Mouse (Mus musculus) neural tube, embryonic 14.5 days (tissue): ENCODE results near the gene Ptov1. TPM values are rescaled to one million over a fixed set of nuclear protein-coding genes. Genes with fewer than 3 reads are reported as not detected.
A peak's percentile ranks its signal among the peaks of the same experiment; 100 is the strongest.

Experiments used
- ATAC-seq: fragments of 200-750 bp; cut with Nextera tagmentation; 2 replicates; pipeline ENCODE4 v1.8.0; 2017; ENCODE audit warnings: low read depth, mild to moderate bottlenecking, moderate TSS enrichment, moderate library complexity
- H3K27ac ChIP-seq: fragments of 300-500 bp; sonication (generic); 2 replicates; pipeline ENCODE4 v1.5.1; 2014; ENCODE audit warnings: low read depth, mild to moderate bottlenecking, control low read depth, low read length, moderate library complexity, mixed read lengths
- H3K27me3 ChIP-seq: fragments of 300-500 bp; sonication (generic); 2 replicates; pipeline ENCODE4 v1.6.1; 2014; ENCODE audit warnings: low read length; ENCODE audit not compliant: control insufficient read depth, insufficient read depth
- H3K36me3 ChIP-seq: fragments of 300-500 bp; sonication (generic); 2 replicates; pipeline ENCODE4 v1.6.1; 2014; ENCODE audit warnings: low read length, mixed read lengths; ENCODE audit not compliant: control insufficient read depth, insufficient read depth
- H3K4me1 ChIP-seq: fragments of 300-500 bp; sonication (generic); 2 replicates; pipeline ENCODE4 v1.6.1; 2014; ENCODE audit warnings: low read length; ENCODE audit not compliant: control insufficient read depth, insufficient read depth
- H3K4me2 ChIP-seq: fragments of 300-500 bp; sonication (generic); 2 replicates; pipeline ENCODE4 v1.6.1; 2014; ENCODE audit warnings: mild to moderate bottlenecking, low read depth, low read length, control low read depth
- H3K4me3 ChIP-seq: fragments of 300-500 bp; sonication (generic); 2 replicates; pipeline ENCODE4 v1.5.1; 2014; ENCODE audit warnings: low read depth, low read length, control low read depth, mixed read lengths
- H3K9ac ChIP-seq: fragments of 300-500 bp; sonication (generic); replicated peaks from 2 replicates; pipeline ENCODE4 v1.6.1; 2014; ENCODE audit warnings: low read depth, mild to moderate bottlenecking, control low read depth, low read length, mixed read lengths
- H3K9me3 ChIP-seq: fragments of 300-500 bp; sonication (generic); 2 replicates; pipeline ENCODE4 v1.6.1; 2016; ENCODE audit warnings: low read length; ENCODE audit not compliant: control insufficient read depth
- WGBS: fragments of 180-500 bp; shearing (Covaris S2); extraction: QIAGEN DNeasy Blood & Tissue Kit; methylation state at CpG from one replicate; pipeline ENCODE4 v1.1.7; 2014; 5-methylcytosine and 5-hydroxymethylcytosine counted together
- polyA plus RNA-seq: library from polyadenylated mRNA; unstranded; fragments of >200 nt; fragmentation: Nextera tagmentation; extraction: Ambion mirVana; gene quantifications from 2 replicates; pipeline ENCODE4 v1.2.1, GENCODE M21; 2014

The Ptov1 gene
- 475 and 479 TPM in 2 replicates for polyA plus RNA-seq

DNA sequence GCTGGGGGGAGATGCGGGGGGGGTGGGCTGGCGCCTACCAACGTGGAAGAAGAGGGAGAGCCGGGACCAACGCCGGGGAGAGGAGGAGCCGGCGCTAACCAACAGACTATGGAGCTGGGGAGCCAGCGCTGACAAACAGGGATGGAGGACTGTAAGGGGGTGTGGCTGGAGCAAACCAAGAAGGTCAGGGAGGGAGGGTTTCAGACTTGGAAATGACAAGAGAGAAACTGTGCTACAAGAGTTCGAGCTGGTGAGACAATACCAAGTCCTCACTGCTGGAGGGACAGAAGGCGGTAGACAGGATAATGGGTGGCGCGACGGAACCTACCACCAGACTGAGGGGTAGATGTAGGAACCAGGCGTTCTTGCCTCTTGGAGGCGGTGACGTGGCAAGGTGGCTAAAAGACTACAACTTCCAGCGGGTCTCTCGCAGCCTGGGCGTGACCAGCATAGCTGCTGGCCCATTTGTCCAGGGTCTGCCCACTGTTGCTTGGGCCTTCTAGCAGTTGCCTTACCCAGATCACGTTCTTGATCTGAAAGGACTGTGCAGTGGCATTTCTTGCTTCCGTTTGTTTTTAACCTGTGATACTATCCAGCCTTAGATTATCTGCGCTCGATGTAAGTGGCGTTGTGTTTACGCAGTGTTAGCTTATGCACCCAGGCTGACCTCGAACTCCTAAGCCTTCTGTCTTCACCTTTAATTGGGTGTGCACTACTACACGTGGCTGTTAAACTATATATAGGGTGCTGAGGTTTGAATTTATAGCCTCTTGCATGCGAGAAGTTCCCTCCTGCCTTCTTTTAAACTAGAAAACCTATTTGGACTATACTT is at the start of gene Ptov1:
TSS of gene Ptov1 (minus strand) at position 92 of the 832 bp plus-strand sequence.
- peaks cover 37% of the 10 kb centered on the region for H3K4me1 ChIP-seq
- 10% methylated on average over 29 of the region's 29 CpGs for WGBS
- peak within 1 kb of the TSS; percentile 100 for H3K4me2 ChIP-seq
- H3K9ac ChIP-seq, result peak within 1 kb of the TSS; percentile 99
- H3K27ac ChIP-seq, result peak within 1 kb of the TSS; percentile 100
- H3K9me3 ChIP-seq, result no peaks in the 10 kb centered on the region
- peak within 1 kb of the TSS; percentile 98 for H3K4me3 ChIP-seq
- peaks cover 2% of the 10 kb centered on the region; the same call in 1 of the 2 replicates for H3K27me3 ChIP-seq
- peak; percentile 94 for ATAC-seq
- H3K36me3 ChIP-seq, result peaks cover 10% of the 10 kb centered on the region; the same call in 1 of the 2 replicates

DNA sequence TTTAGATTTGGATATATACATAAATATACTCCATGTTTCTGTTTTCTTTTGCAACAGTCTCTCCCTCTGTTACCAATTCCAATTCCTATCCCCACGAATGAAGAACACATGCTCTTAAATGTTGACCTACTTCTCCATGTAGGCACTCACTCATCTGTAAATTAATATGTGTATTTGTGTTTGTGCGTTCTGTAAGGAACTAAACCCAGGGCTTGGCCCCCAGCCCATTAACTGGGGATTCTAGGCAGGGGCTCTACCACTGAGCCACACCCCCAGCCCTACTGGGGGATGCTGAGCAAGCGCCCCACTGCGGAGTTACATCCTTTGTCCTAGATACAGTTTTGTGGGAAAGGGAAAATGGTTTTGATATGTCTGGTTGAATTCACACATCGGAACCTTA is 49.5 kb upstream of the Ptov1 start:
- no peak for ATAC-seq
- peaks cover 27% of the 10 kb centered on the region for H3K36me3 ChIP-seq

DNA sequence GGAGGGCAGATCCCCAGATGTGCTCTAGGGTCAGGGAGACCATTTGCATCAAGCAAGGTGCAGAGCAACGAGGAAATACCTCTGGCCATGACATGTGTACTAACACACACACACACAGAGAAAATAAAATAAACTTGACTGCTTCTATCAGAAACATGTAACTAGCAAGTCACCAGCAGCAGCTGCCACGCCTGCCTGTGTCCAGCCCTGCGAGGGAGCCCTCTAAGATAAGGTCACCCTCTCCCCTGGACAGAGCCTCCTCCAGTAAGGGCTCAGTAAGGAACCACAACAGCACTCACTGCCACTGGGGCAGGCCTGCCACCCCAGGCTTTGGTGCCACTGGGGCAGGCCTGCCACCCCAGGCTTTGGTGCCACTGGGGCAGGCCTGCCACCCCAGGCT is 48.6 kb upstream of the Ptov1 start:
- WGBS, result 87% methylated on average over 3 of the region's 3 CpGs
- no peak overlapping the region for H3K4me2 ChIP-seq
- peaks cover 34% of the 10 kb centered on the region for H3K36me3 ChIP-seq
- no peak overlapping the region for H3K9ac ChIP-seq
- no peak overlapping the region for H3K27ac ChIP-seq
- H3K27me3 ChIP-seq, result no peaks in the 10 kb centered on the region
- no peaks in the 10 kb centered on the region for H3K4me1 ChIP-seq
- no peak for ATAC-seq
- no peak overlapping the region for H3K4me3 ChIP-seq
- H3K9me3 ChIP-seq, result no peaks in the 10 kb centered on the region

More for the DNA sequence above, 49.5 kb upstream of the Ptov1 start:
- Histone ChIP-seq H3K9ac (no peak overlapping the region), H3K4me3 (no peak overlapping the region), H3K4me1 (no peaks in the 10 kb centered on the region), H3K27me3 (no peaks in the 10 kb centered on the region), H3K9me3 (no peaks in the 10 kb centered on the region), H3K27ac (no peak overlapping the region), H3K4me2 (no peak overlapping the region)
- WGBS, result 94% methylated on average over 5 of the region's 5 CpGs

DNA sequence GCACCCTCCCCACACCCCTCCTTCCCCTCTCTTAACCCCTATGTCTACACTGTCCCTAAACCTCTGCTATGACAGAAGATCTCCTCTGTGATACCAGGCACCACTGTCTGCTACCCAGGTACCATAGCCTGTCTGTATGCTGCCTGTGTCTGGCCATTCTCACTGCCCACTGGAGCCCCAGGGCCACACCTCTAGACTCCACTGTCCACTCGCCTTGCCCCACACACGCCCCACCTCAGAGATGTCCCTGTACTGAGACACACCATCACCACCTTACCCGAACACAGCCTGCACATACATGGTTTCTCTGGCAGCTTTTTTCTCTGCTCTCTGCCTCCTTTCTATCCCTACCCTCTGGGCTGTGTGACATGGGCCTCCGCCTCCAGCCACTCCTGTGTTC is 47.3 kb upstream of the Ptov1 start:
- ATAC-seq, result no peak
- Histone ChIP-seq H3K27ac (no peak overlapping the region), H3K4me2 (no peak overlapping the region), H3K9ac (no peak overlapping the region), H3K27me3 (no peaks in the 10 kb centered on the region), H3K4me1 (no peaks in the 10 kb centered on the region), H3K4me3 (no peak overlapping the region), H3K36me3 (peaks cover 29% of the 10 kb centered on the region), H3K9me3 (no peaks in the 10 kb centered on the region)
- WGBS, result 89% methylated on average over 4 of the region's 4 CpGs

DNA sequence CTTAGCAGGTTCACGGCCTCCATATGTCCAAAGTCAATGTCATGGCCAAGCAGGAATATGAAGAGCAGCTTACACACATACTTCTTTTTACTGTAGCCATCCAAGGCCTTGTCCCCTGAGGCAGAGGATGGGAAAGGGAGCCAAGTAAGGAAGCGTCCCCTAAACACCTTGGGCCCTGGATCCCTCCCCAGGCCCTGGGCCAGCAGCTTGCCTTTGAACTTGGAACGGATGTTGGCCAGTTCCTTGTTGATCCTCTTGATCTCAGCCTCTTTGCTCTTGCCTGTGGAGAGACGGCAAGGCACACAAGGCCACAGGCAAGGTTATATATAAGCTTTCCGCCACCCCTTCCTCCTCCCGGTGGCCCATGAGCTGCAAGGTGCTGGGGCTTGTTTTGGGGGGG is 46.6 kb upstream of the Ptov1 start:
- no peak overlapping the region for H3K4me2 ChIP-seq
- WGBS, result 84% methylated on average over 6 of the region's 6 CpGs

DNA sequence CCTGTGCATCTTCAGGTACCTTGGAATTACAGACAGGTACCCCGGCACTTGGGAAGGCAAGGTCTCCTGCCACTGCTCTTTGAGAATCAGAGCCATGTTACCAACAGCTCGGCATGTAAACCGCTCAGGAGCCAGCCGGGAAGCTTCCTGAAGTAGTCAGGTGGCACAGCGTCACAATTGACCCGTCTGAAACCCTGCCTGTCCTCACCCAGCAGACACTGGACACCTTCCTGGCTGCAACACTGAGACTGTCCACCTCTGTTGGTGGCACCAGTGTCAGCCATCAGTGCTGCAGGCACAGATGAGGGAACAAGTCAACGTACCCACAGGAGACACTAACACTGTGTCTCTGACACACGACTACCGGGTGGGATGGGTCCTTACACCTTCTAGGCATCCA is 45.7 kb upstream of the Ptov1 start:
- 97% methylated on average over 9 of the region's 9 CpGs for WGBS
- ATAC-seq, result no peak
- Histone ChIP-seq H3K27me3 (no peaks in the 10 kb centered on the region), H3K4me3 (no peak overlapping the region), H3K9me3 (no peaks in the 10 kb centered on the region), H3K4me1 (no peaks in the 10 kb centered on the region), H3K9ac (no peak overlapping the region), H3K4me2 (no peak overlapping the region), H3K27ac (no peak overlapping the region), H3K36me3 (peaks cover 32% of the 10 kb centered on the region)

More for the DNA sequence above, 46.6 kb upstream of the Ptov1 start:
- no peaks in the 10 kb centered on the region for H3K27me3 ChIP-seq
- no peak overlapping the region for H3K9ac ChIP-seq
- no peaks in the 10 kb centered on the region for H3K9me3 ChIP-seq
- peaks cover 29% of the 10 kb centered on the region for H3K36me3 ChIP-seq
- H3K4me3 ChIP-seq, result no peak overlapping the region
- ATAC-seq, result no peak
- H3K4me1 ChIP-seq, result no peaks in the 10 kb centered on the region
- H3K27ac ChIP-seq, result no peak overlapping the region

DNA sequence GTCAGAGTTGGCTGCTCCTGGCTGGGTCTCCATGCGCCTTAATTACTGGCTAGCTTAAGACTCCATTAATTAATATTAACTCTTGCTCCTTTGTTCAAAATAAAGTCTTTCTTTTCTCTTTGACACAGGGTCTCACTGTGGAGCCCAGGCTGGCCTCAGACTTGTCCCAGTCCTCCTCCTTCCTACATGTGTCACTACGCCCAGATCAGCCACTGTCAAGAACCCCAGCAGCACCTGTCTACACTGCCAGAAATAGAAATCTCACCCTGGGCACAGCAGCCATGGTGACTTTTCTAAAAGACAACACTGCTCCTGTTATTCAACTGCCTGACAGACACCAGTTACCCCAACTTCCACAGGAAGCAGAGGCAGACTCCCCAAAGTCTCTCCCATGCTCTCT is 44.8 kb upstream of the Ptov1 start:
- 96% methylated on average over 2 of the region's 2 CpGs for WGBS
- Histone ChIP-seq H3K4me2 (no peak overlapping the region), H3K4me1 (no peaks in the 10 kb centered on the region), H3K4me3 (no peak overlapping the region), H3K27me3 (no peaks in the 10 kb centered on the region), H3K9ac (no peak overlapping the region), H3K9me3 (no peaks in the 10 kb centered on the region), H3K36me3 (peaks cover 36% of the 10 kb centered on the region), H3K27ac (no peak overlapping the region)
- ATAC-seq, result no peak

DNA sequence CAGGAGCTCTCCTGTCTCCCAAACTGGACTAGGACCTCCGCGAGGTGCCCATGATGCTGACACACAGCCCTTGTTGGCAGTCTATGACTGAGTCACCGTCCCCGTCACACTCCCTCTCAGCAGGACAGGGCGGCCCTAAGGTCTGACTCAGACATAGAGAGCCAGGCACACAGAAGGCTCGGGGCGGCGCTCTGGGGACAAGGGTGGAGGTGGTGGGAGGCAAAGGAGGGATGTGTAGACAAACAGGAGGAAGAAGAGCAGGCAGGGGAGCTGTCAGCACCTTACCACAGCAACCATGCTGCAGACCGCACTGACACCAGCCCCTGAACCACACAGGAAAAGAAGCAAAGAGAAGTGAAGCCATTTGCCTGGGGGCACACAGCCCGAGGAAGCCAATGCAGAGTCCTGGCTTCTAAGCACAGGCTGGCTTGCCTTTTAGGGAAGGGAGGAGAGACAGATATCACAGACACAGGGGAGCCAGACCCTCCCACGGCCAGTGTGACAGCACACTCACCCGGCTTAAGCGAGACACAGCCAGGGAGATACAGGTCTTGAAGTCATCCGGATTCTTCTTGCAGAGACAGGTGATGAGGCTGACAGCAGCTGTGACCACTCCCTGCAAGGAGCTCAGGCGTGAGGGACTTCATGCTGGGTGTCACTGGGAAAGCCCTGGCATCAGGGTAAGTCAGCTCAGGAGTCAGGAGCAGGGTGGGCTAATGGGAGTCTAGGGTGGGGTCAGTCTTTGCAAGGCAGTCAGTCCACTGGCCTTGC is 39.3 kb upstream of the Ptov1 start:
- Histone ChIP-seq H3K9me3 (no peaks in the 10 kb centered on the region), H3K4me1 (no peaks in the 10 kb centered on the region), H3K36me3 (peaks cover 65% of the 10 kb centered on the region), H3K4me3 (no peak overlapping the region), H3K9ac (no peak overlapping the region), H3K4me2 (no peak overlapping the region), H3K27me3 (no peaks in the 10 kb centered on the region), H3K27ac (no peak overlapping the region)
- 92% methylated on average over 15 of the region's 15 CpGs for WGBS
- no peak for ATAC-seq

DNA sequence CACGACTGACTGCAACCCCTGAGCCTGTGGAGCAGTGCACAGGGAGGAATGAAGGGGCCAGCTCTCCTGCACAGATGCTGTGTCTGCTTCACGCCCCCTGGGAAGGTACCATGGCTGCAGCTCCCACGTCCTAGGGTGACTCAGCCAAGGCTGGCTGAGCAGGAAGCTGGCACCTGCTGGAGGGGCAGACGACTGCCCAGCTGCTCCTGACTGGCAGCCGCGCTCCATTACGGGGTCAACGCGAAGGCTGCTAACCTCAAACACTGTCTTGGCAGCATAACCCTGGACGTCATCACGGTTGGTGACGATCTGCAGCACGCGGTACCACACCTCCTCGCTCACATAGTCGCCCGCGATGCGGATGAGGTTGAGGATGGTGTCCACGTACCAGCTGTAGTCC is 35.8 kb upstream of the Ptov1 start:
- no peaks in the 10 kb centered on the region for H3K4me1 ChIP-seq
- H3K4me2 ChIP-seq, result no peak overlapping the region
- H3K9ac ChIP-seq, result no peak overlapping the region
- no peak for ATAC-seq
- no peak overlapping the region for H3K27ac ChIP-seq
- 93% methylated on average over 20 of the region's 20 CpGs for WGBS
- H3K9me3 ChIP-seq, result no peaks in the 10 kb centered on the region
- no peaks in the 10 kb centered on the region for H3K27me3 ChIP-seq
- H3K4me3 ChIP-seq, result no peak overlapping the region
- peaks cover 74% of the 10 kb centered on the region for H3K36me3 ChIP-seq
